Mouse (Mus musculus) MEL (cell line): ENCODE measurements around the gene Gpd1l. TPM values are rescaled to one million over a fixed set of nuclear protein-coding genes. Genes with fewer than 3 reads are reported as not detected.

ENCODE experiments used
- DNase-seq: peaks from one replicate; pipeline ENCODE4 v3.0.0; 2011; ENCODE audit warnings: low read depth, low spot score
- H3K27ac ChIP-seq: 2 replicates; pipeline ENCODE4 v1.5.1; 2012; ENCODE audit warnings: low read depth, mild to moderate bottlenecking, control low read depth, low read length, moderate library complexity; ENCODE audit not compliant: control insufficient read depth
- H3K27me3 ChIP-seq, 2 experiments: fragments of 150-350 bp in 1 of 2; sonication (generic) in 1 of 2; 2 replicates each; pipeline ENCODE4 v1.6.1; 2012; ENCODE audit warnings: low read length in 2 of 2, mild to moderate bottlenecking in 2 of 2, improper control_type of control experiment in 1 of 2, moderate library complexity in 1 of 2; ENCODE audit not compliant: insufficient read depth in 2 of 2, control insufficient read depth in 1 of 2
- H3K36me3 ChIP-seq, 2 experiments: 2 replicates each; pipeline ENCODE4 v1.6.1; 2012 to 2014; ENCODE audit warnings: low read length in 2 of 2, improper control_type of control experiment in 1 of 2, inconsistent platforms in 1 of 2, mild to moderate bottlenecking in 1 of 2; ENCODE audit not compliant: insufficient read depth in 2 of 2, control insufficient read depth in 1 of 2
- H3K4me1 ChIP-seq, 2 experiments: fragments of 150-350 bp in 1 of 2; sonication (generic) in 1 of 2; 2 replicates each; pipeline ENCODE4 v1.6.1; 2012; ENCODE audit warnings: low read length in 2 of 2, improper control_type of control experiment in 1 of 2, mild to moderate bottlenecking in 1 of 2; ENCODE audit not compliant: insufficient read depth in 2 of 2, control insufficient read depth in 1 of 2
- H3K4me3 ChIP-seq, 2 experiments: fragments of 150-350 bp in 1 of 2; sonication (generic) in 1 of 2; 2 replicates each; pipeline ENCODE4 v1.5.1; 2012; ENCODE audit warnings: low read depth in 2 of 2, low read length in 2 of 2, mild to moderate bottlenecking in 2 of 2, moderate library complexity in 2 of 2, control low read depth in 1 of 2, improper control_type of control experiment in 1 of 2; ENCODE audit not compliant: control insufficient read depth in 1 of 2, insufficient read depth in 1 of 2
- H3K79me2 ChIP-seq: 2 replicates; pipeline ENCODE4 v1.6.1; 2012; ENCODE audit warnings: mild to moderate bottlenecking, low read length, moderate library complexity; ENCODE audit not compliant: control insufficient read depth, poor library complexity, insufficient read depth
- H3K9ac ChIP-seq: 2 replicates; pipeline ENCODE4 v1.6.1; 2012; ENCODE audit warnings: low read depth, mild to moderate bottlenecking, control low read depth, low read length, moderate library complexity; ENCODE audit not compliant: control insufficient read depth, poor library complexity, severe bottlenecking
- H3K9me3 ChIP-seq: fragments of 150-350 bp; sonication (generic); replicated peaks from 2 replicates; pipeline ENCODE4 v1.6.1; 2012; ENCODE audit warnings: mild to moderate bottlenecking, low read length, improper control_type of control experiment, moderate library complexity; ENCODE audit not compliant: insufficient read depth
- CHD1 ChIP-seq: IDR thresholded peaks from 2 replicates; pipeline ENCODE4 v1.6.1; 2012; ENCODE audit warnings: low read depth, mild to moderate bottlenecking, inconsistent platforms, low read length, improper control_type of control experiment
- CHD2 ChIP-seq: IDR thresholded peaks from 2 replicates; pipeline ENCODE4 v1.6.1; 2011; ENCODE audit warnings: low read length, improper control_type of control experiment
- E2F4 ChIP-seq: IDR thresholded peaks from 2 replicates; pipeline ENCODE4 v1.6.1; 2011; ENCODE audit warnings: low read depth, low read length, improper control_type of control experiment, borderline replicate concordance
- EP300 ChIP-seq, 2 experiments: IDR thresholded peaks; 2 replicates each; pipeline ENCODE4 v1.6.1; 2011; ENCODE audit warnings: improper control_type of control experiment in 2 of 2, low read length in 2 of 2, low read depth in 1 of 2, mild to moderate bottlenecking in 1 of 2
- ETS1 ChIP-seq: IDR thresholded peaks from 2 replicates; pipeline ENCODE4 v1.6.1; 2012; ENCODE audit warnings: low read depth, mild to moderate bottlenecking, inconsistent platforms, low read length, improper control_type of control experiment, moderate library complexity
- GATA1 ChIP-seq: IDR thresholded peaks from 2 replicates; pipeline ENCODE4 v1.6.1; 2011; ENCODE audit warnings: low read depth, low read length, improper control_type of control experiment
- KAT2A ChIP-seq: conservative IDR thresholded peaks from 2 replicates; pipeline ENCODE4 v1.6.1; 2012; ENCODE audit warnings: low read depth, low read length, improper control_type of control experiment, inconsistent platforms
- MAZ ChIP-seq: IDR thresholded peaks from 2 replicates; pipeline ENCODE4 v1.6.1; 2012; ENCODE audit warnings: low read depth, mild to moderate bottlenecking, inconsistent platforms, low read length, improper control_type of control experiment
- MYC ChIP-seq: IDR thresholded peaks from 2 replicates; pipeline ENCODE4 v1.6.1; 2011; ENCODE audit warnings: low read depth, mild to moderate bottlenecking, low read length, improper control_type of control experiment, moderate library complexity
- NRF1 ChIP-seq: IDR thresholded peaks from 2 replicates; pipeline ENCODE4 v1.6.1; 2014; ENCODE audit warnings: low read depth, mild to moderate bottlenecking, inconsistent platforms, low read length, improper control_type of control experiment, moderate library complexity; ENCODE audit not compliant: poor library complexity, insufficient read depth, severe bottlenecking
- POLR2AphosphoS2 ChIP-seq: IDR thresholded peaks from 2 replicates; pipeline ENCODE4 v1.6.1; 2011; ENCODE audit warnings: low read length, improper control_type of control experiment
- RAD21 ChIP-seq: IDR thresholded peaks from 2 replicates; pipeline ENCODE4 v1.6.1; 2011; ENCODE audit warnings: mild to moderate bottlenecking, low read depth, low read length, improper control_type of control experiment
- SMC3 ChIP-seq: IDR thresholded peaks from 2 replicates; pipeline ENCODE4 v1.6.1; 2011; ENCODE audit warnings: low read depth, low read length, improper control_type of control experiment
- UBTF ChIP-seq: IDR thresholded peaks from 2 replicates; pipeline ENCODE4 v1.6.1; 2012; ENCODE audit warnings: low read depth, mild to moderate bottlenecking, inconsistent platforms, low read length, improper control_type of control experiment, moderate library complexity, borderline replicate concordance; ENCODE audit not compliant: insufficient read depth
- USF2 ChIP-seq, 2 experiments: IDR thresholded peaks; 2 replicates each; pipeline ENCODE4 v1.6.1; 2011 to 2012; ENCODE audit warnings: improper control_type of control experiment in 2 of 2, low read length in 2 of 2, borderline replicate concordance in 1 of 2, inconsistent platforms in 1 of 2, low read depth in 1 of 2, mild to moderate bottlenecking in 1 of 2; ENCODE audit not compliant: insufficient read depth in 1 of 2
- ZNF384 ChIP-seq: IDR thresholded peaks from 2 replicates; pipeline ENCODE4 v1.6.1; 2012; ENCODE audit warnings: low read depth, mild to moderate bottlenecking, inconsistent platforms, low read length, improper control_type of control experiment
- polyA plus RNA-seq, 2 experiments: library from polyadenylated mRNA; stranded (reverse) in 1 of 2; unstranded in 1 of 2; fragments of >175 nt in 1 of 2; fragments of >200 nt in 1 of 2; gene quantifications; 2 replicates each; pipeline versions ENCODE4 v1.2.1 to v1.2.4; 2012; ENCODE audit warnings: low replicate concordance in 2 of 2, low read depth in 1 of 2; ENCODE audit not compliant: insufficient read length in 2 of 2, insufficient read depth in 1 of 2, missing spikeins in 1 of 2
- total RNA-seq: library from RNA; depleted of rRNA; stranded (reverse); fragments of 300-350 nt; gene quantifications from 2 replicates; pipeline ENCODE4 v1.2.3, GENCODE M21; 2012

The Gpd1l gene
- total and polyA plus RNA-seq, 3 experiments: not detected

- TF ChIP-seq EP300 (IDR thresholded peaks at IDR 0.05; ENCODE audit: low read depth in 1 of 2, low read length in 2 of 2) (no peak), CHD2 (no peak), USF2 (IDR thresholded peaks at IDR 0.05; ENCODE audit: borderline replicate concordance in 1 of 2, insufficient read depth in 1 of 2, low read depth in 1 of 2, low read length in 2 of 2) (no peak), KAT2A (no peak), SMC3 (no peak), MYC (no peak), RAD21 (no peak), E2F4 (no peak), MAZ (no peak), UBTF (no peak), POLR2AphosphoS2 (no peak), ETS1 (no peak), CHD1 (no peak), NRF1 (no peak)
- no peak for DNase-seq
- H3K4me3 ChIP-seq: no peak overlapping the region
- H3K36me3 ChIP-seq: no peaks in the 10 kb centered on the region
- no peak overlapping the region for H3K27ac ChIP-seq
- H3K9me3 ChIP-seq: no peaks in the 10 kb centered on the region
- H3K4me1 ChIP-seq: no peaks in the 10 kb centered on the region
- H3K79me2 ChIP-seq: no peaks in the 10 kb centered on the region
- H3K27me3 ChIP-seq: no peaks in the 10 kb centered on the region
- no peak overlapping the region for H3K9ac ChIP-seq
These were observed 9.3 kb downstream of the Gpd1l start for GRCm38 (mm10) chr9:114924511-114924910.

GRCm38 (mm10) chr9:114922209-114922608 lies 11.6 kb downstream of the Gpd1l start:
- no peak for TF ChIP-seq GATA1
- TF ChIP-seq ZNF384: no peak
- Histone ChIP-seq H3K4me3 (no peak overlapping the region), H3K9me3 (no peaks in the 10 kb centered on the region), H3K36me3 (no peaks in the 10 kb centered on the region), H3K79me2 (no peaks in the 10 kb centered on the region), H3K9ac (no peak overlapping the region), H3K27me3 (no peaks in the 10 kb centered on the region), H3K4me1 (no peaks in the 10 kb centered on the region), H3K27ac (no peak overlapping the region)
- DNase-seq: no peak
